Mouse (Mus musculus): ENCODE data around the gene Ubfd1.

GRCm38 (mm10) chr7:122045181-122045634 is 21.8 kb upstream of the Ubfd1 start:
- TF ChIP-seq GATA1 (IDR thresholded peaks at IDR 0.05; ENCODE audit: borderline replicate concordance, low read length) (no peak), FLI1 (IDR thresholded peaks at IDR 0.05; ENCODE audit: low read length) (no peak)

All from megakaryocyte, embryonic 14.5 days (primary cell).